Mouse (Mus musculus) forebrain, embryonic 16.5 days (tissue): ENCODE results near the gene Gm20388. TPM values are rescaled to one million over a fixed set of nuclear protein-coding genes. Genes with fewer than 3 reads are reported as not detected.

ENCODE experiments used
- ATAC-seq: fragments of 200-750 bp; cut with Nextera tagmentation; 2 replicates; pipeline ENCODE4 v1.8.0; 2017; ENCODE audit warnings: mild to moderate bottlenecking, moderate library complexity
- H3K27ac ChIP-seq: fragments of 300-500 bp; sonication (generic); 2 replicates; pipeline ENCODE4 v1.5.1; 2014; ENCODE audit warnings: low read length, control low read depth
- H3K27me3 ChIP-seq: fragments of 300-500 bp; sonication (generic); replicated peaks from 2 replicates; pipeline ENCODE4 v1.6.1; 2014; ENCODE audit warnings: low read length; ENCODE audit not compliant: control insufficient read depth, insufficient read depth
- H3K36me3 ChIP-seq: fragments of 300-500 bp; sonication (generic); 2 replicates; pipeline ENCODE4 v1.6.1; 2014; ENCODE audit not compliant: control insufficient read depth, insufficient read depth
- H3K4me1 ChIP-seq: fragments of 300-500 bp; sonication (generic); replicated peaks from 2 replicates; pipeline ENCODE4 v1.6.1; 2014; ENCODE audit warnings: low read length; ENCODE audit not compliant: control insufficient read depth, insufficient read depth
- H3K4me2 ChIP-seq: fragments of 300-500 bp; sonication (generic); 2 replicates; pipeline ENCODE4 v1.6.1; 2014; ENCODE audit warnings: mild to moderate bottlenecking, low read length, control low read depth
- H3K4me3 ChIP-seq: fragments of 300-500 bp; sonication (generic); replicated peaks from 2 replicates; pipeline ENCODE4 v1.5.1; 2014; ENCODE audit warnings: mild to moderate bottlenecking, low read length, control low read depth
- H3K9ac ChIP-seq: fragments of 300-500 bp; sonication (generic); replicated peaks from 2 replicates; pipeline ENCODE4 v1.6.1; 2014; ENCODE audit warnings: low read depth, low read length, control low read depth
- H3K9me3 ChIP-seq: fragments of 300-500 bp; sonication (generic); 2 replicates; pipeline ENCODE4 v1.6.1; 2016; ENCODE audit warnings: low read length; ENCODE audit not compliant: control insufficient read depth
- WGBS: fragments of 180-500 bp; shearing (Covaris S2); extraction: QIAGEN DNeasy Blood & Tissue Kit; methylation state at CpG from one replicate; pipeline ENCODE4 v1.1.7; 2014; 5-methylcytosine and 5-hydroxymethylcytosine counted together
- polyA plus RNA-seq: library from polyadenylated mRNA; unstranded; fragments of >200 nt; fragmentation: Nextera tagmentation; extraction: Ambion mirVana; gene quantifications from 2 replicates; pipeline ENCODE4 v1.2.1, GENCODE M21; 2015

Gm20388 gene
- polyA plus RNA-seq, 1 experiment from 2014 or later = 4.7 TPM

- Histone ChIP-seq H3K27ac (no peak overlapping the region), H3K4me2 (no peak overlapping the region), H3K4me1 (peaks cover 14% of the 10 kb centered on the region), H3K4me3 (no peak overlapping the region), H3K9ac (no peak overlapping the region), H3K36me3 (no peaks in the 10 kb centered on the region), H3K9me3 (no peaks in the 10 kb centered on the region), H3K27me3 (no peaks in the 10 kb centered on the region)
- WGBS = 50% methylated on average over 5 of the region's 5 CpGs
- ATAC-seq = no peak
Measured at GRCm38 (mm10) chr8:123719811-123720210, 3809.2 kb downstream of the Gm20388 start.

- no peak overlapping the region for H3K4me2 ChIP-seq
- H3K9ac ChIP-seq = no peak overlapping the region; the same call in 1 of the 2 replicates
- no peaks in the 10 kb centered on the region for H3K27me3 ChIP-seq
- H3K36me3 ChIP-seq = no peaks in the 10 kb centered on the region
- no peaks in the 10 kb centered on the region for H3K9me3 ChIP-seq
- WGBS = 8% methylated on average over 12 of the region's 12 CpGs
- no peak overlapping the region for H3K4me3 ChIP-seq
- H3K4me1 ChIP-seq = peaks cover 19% of the 10 kb centered on the region
- ATAC-seq = no peak
- H3K27ac ChIP-seq = no peak overlapping the region
Measured at GRCm38 (mm10) chr8:123720471-123721001, 3809.9 kb downstream of the Gm20388 start.

GRCm38 (mm10) chr8:123722245-123722644 lies 3811.6 kb downstream of the Gm20388 start:
- Histone ChIP-seq H3K27me3 (no peaks in the 10 kb centered on the region), H3K9me3 (no peaks in the 10 kb centered on the region), H3K4me2 (no peak overlapping the region), H3K36me3 (no peaks in the 10 kb centered on the region), H3K4me3 (no peak overlapping the region), H3K9ac (no peak overlapping the region), H3K4me1 (peaks cover 17% of the 10 kb centered on the region), H3K27ac (no peak overlapping the region)
- WGBS = 93% methylated on average over 5 of the region's 5 CpGs
- no peak for ATAC-seq

GRCm38 (mm10) chr8:123724752-123725151 lies 3814.1 kb downstream of the Gm20388 start:
- Histone ChIP-seq H3K36me3 (no peaks in the 10 kb centered on the region), H3K9me3 (no peaks in the 10 kb centered on the region), H3K27me3 (no peaks in the 10 kb centered on the region), H3K4me2 (no peak overlapping the region), H3K4me3 (no peak overlapping the region), H3K9ac (no peak overlapping the region), H3K4me1 (peaks cover 30% of the 10 kb centered on the region), H3K27ac (peak overlapping the region; percentile 32; the same call in 1 of the 2 replicates)
- WGBS = 87% methylated on average over 10 of the region's 10 CpGs
- ATAC-seq = no peak

- Histone ChIP-seq H3K9me3 (no peaks in the 10 kb centered on the region), H3K27me3 (no peaks in the 10 kb centered on the region), H3K4me1 (peaks cover 34% of the 10 kb centered on the region), H3K27ac (no peak overlapping the region), H3K4me2 (no peak overlapping the region), H3K36me3 (no peaks in the 10 kb centered on the region), H3K4me3 (no peak overlapping the region), H3K9ac (no peak overlapping the region)
- 57% methylated on average over 7 of the region's 7 CpGs for WGBS
- ATAC-seq = no peak
Measured at GRCm38 (mm10) chr8:123725261-123725660, 3814.6 kb downstream of the Gm20388 start.

GRCm38 (mm10) chr8:123726759-123727158 lies 3816.1 kb downstream of the Gm20388 start:
- no peak overlapping the region for H3K4me3 ChIP-seq
- no peak for ATAC-seq
- H3K27me3 ChIP-seq = no peaks in the 10 kb centered on the region
- no peak overlapping the region for H3K9ac ChIP-seq
- peak overlapping the region; percentile 30; the same call in 1 of the 2 replicates for H3K27ac ChIP-seq
- H3K4me1 ChIP-seq = peaks cover 28% of the 10 kb centered on the region
- WGBS = 78% methylated on average over 6 of the region's 6 CpGs
- no peaks in the 10 kb centered on the region for H3K36me3 ChIP-seq
- no peak overlapping the region for H3K4me2 ChIP-seq
- H3K9me3 ChIP-seq = no peaks in the 10 kb centered on the region

GRCm38 (mm10) chr8:123729055-123729785 lies 3818.6 kb downstream of the Gm20388 start:
- no peaks in the 10 kb centered on the region for H3K36me3 ChIP-seq
- H3K9ac ChIP-seq = peak overlapping the region; percentile 33
- H3K27me3 ChIP-seq = no peaks in the 10 kb centered on the region
- no peak overlapping the region for H3K4me3 ChIP-seq
- WGBS = 14% methylated on average over 20 of the region's 20 CpGs
- peak; percentile 45 for ATAC-seq
- peak overlapping the region; percentile 38 for H3K4me2 ChIP-seq
- no peaks in the 10 kb centered on the region for H3K9me3 ChIP-seq
- peaks cover 28% of the 10 kb centered on the region for H3K4me1 ChIP-seq
- no peak overlapping the region; the same call in 1 of the 2 replicates for H3K27ac ChIP-seq

- Histone ChIP-seq H3K9ac (peak overlapping the region; percentile 33; the same call in 1 of the 2 replicates), H3K27ac (no peak overlapping the region), H3K36me3 (no peaks in the 10 kb centered on the region), H3K9me3 (no peaks in the 10 kb centered on the region), H3K4me3 (no peak overlapping the region), H3K4me1 (peaks cover 28% of the 10 kb centered on the region), H3K27me3 (no peaks in the 10 kb centered on the region), H3K4me2 (peak overlapping the region; percentile 38)
- no peak for ATAC-seq
- 42% methylated on average over 13 of the region's 13 CpGs for WGBS
Measured at GRCm38 (mm10) chr8:123729786-123730411, 3819.3 kb downstream of the Gm20388 start.

GRCm38 (mm10) chr8:123732332-123732731 lies 3821.7 kb downstream of the Gm20388 start:
- Histone ChIP-seq H3K27ac (no peak overlapping the region), H3K9ac (no peak overlapping the region), H3K9me3 (no peaks in the 10 kb centered on the region), H3K4me1 (peaks cover 17% of the 10 kb centered on the region), H3K27me3 (no peaks in the 10 kb centered on the region), H3K4me2 (no peak overlapping the region), H3K4me3 (no peak overlapping the region), H3K36me3 (no peaks in the 10 kb centered on the region)
- no peak for ATAC-seq
- 36% methylated on average over 4 of the region's 4 CpGs for WGBS
